Mouse (Mus musculus): ENCODE measurements around the gene Tmem208.

The Tmem208 gene

GRCm38 (mm10) chr8:105298351-105299252 is 27.6 kb upstream of the Tmem208 start:
- no peak for DNase-seq (ENCODE audit: low spot score in 2 of 2)

GRCm38 (mm10) chr8:105299962-105300361 is 26.2 kb upstream of the Tmem208 start:
- DNase-seq (ENCODE audit: low spot score in 2 of 2), result no peak

GRCm38 (mm10) chr8:105303396-105303795 is 22.8 kb upstream of the Tmem208 start:
- no peak for DNase-seq (ENCODE audit: low spot score in 2 of 2)

GRCm38 (mm10) chr8:105303874-105304273 is 22.3 kb upstream of the Tmem208 start:
- DNase-seq (ENCODE audit: low spot score in 2 of 2), result no peak

GRCm38 (mm10) chr8:105304325-105305210 is 21.6 kb upstream of the Tmem208 start:
- no peak for DNase-seq (ENCODE audit: low spot score in 2 of 2)

GRCm38 (mm10) chr8:105305211-105306145 is 20.7 kb upstream of the Tmem208 start, which contains the start of gene Elmo3:
Gene Elmo3 (plus strand): TSS chr8:105305601.
- peak; percentile 83 to 89 for DNase-seq (ENCODE audit: low spot score in 2 of 2)

GRCm38 (mm10) chr8:105306146-105306691 is 19.9 kb upstream of the Tmem208 start:
- no peak for DNase-seq (ENCODE audit: low spot score in 2 of 2)

GRCm38 (mm10) chr8:105307670-105308069 is 18.5 kb upstream of the Tmem208 start:
- DNase-seq (ENCODE audit: low spot score in 2 of 2), result no peak

- no peak for DNase-seq (ENCODE audit: low spot score in 2 of 2)
These were observed 17.7 kb upstream of the Tmem208 start for GRCm38 (mm10) chr8:105308428-105308827.

- DNase-seq (ENCODE audit: low spot score in 2 of 2), result no peak
These were observed 16.9 kb upstream of the Tmem208 start for GRCm38 (mm10) chr8:105309142-105309847.

- DNase-seq (ENCODE audit: low spot score in 2 of 2), result no peak
These were observed 16.0 kb upstream of the Tmem208 start for GRCm38 (mm10) chr8:105310118-105310517.

- no peak for DNase-seq (ENCODE audit: low spot score in 2 of 2)
These were observed 14.4 kb upstream of the Tmem208 start for GRCm38 (mm10) chr8:105311718-105312117.

GRCm38 (mm10) chr8:105312891-105313481 is 13.2 kb upstream of the Tmem208 start:
- no peak for DNase-seq (ENCODE audit: low spot score in 2 of 2)

GRCm38 (mm10) chr8:105313622-105314402 is 12.3 kb upstream of the Tmem208 start:
- DNase-seq (ENCODE audit: low spot score in 2 of 2), result no peak

GRCm38 (mm10) chr8:105315073-105315769 is 10.9 kb upstream of the Tmem208 start:
- no peak for DNase-seq (ENCODE audit: low spot score in 2 of 2)

GRCm38 (mm10) chr8:105317941-105318340 is 8.2 kb upstream of the Tmem208 start:
- DNase-seq (ENCODE audit: low spot score in 2 of 2), result no peak

GRCm38 (mm10) chr8:105318662-105319190 is 7.4 kb upstream of the Tmem208 start:
- DNase-seq (ENCODE audit: low spot score in 2 of 2), result no peak

GRCm38 (mm10) chr8:105323183-105323582 is 3.0 kb upstream of the Tmem208 start:
- no peak for DNase-seq (ENCODE audit: low spot score in 2 of 2)

Data from urinary bladder, adult 18-20 months (tissue).